Mouse (Mus musculus) embryo, embryonic 10 days (tissue): Measurements from ENCODE around the gene Alg12.
"Not testable (repeated sequence)": the region's sequence is repeated elsewhere in the genome, so short reads cannot be mapped to it uniquely, and the experiment has no call there.

Experiments used
- DNase-seq: peaks from one replicate; pipeline ENCODE4 v3.0.0-alpha.2; 2015; ENCODE audit warnings: low spot score

Alg12 gene

DNA sequence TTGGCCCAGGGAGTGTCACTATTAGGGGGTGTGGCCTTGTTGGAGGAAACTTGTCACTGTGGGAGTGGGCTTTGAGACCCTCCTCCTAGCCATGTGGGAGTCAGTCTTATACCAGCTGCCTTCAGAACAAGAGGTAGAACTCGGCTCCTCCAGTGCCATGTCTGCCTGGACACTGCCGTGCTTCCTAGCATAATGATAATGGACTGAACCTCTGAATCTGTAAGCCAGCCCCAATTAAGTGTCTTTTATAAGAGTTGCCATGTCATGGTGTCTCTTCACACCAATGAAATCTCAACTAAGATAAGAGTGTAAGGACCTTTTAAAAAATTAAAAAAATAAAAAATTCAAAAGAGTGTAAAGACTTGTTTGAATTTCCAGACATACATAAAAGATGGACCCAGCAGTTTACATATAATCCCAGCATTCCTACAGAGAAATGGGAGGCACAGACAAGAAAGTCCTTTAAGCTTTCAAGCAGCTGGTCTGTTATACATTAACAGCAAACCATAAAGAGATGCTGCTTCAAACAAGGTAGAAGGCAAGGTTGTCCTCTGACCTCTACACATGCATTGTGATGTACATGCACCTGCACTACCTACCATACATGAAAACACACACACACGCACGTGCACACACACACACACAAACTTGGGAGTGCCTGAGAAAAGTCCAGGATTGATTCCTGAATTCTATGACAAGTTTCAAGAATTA lies 26.8 kb downstream of the Alg12 start:
- no peak for DNase-seq

DNA sequence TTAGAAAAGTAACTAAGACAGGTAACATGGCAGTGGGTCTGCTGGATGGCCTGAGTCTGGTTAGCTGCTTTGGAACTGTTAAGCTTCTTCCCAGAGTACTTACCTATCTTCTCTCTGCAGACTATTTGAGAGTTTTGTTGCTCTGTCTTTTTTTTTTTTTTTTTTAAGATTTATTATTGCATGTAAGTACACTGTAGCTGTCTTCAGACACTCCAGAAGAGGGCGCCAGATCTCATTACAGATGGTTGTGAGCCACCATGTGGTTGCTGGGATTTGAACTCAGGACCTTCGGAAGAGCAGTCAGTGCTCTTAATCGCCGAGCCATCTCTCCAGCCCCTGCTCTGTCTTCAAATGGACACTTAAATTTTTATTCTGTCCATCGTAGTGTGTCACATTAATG lies 44.5 kb downstream of the Alg12 start:
- not testable (repeated sequence) for DNase-seq

DNA sequence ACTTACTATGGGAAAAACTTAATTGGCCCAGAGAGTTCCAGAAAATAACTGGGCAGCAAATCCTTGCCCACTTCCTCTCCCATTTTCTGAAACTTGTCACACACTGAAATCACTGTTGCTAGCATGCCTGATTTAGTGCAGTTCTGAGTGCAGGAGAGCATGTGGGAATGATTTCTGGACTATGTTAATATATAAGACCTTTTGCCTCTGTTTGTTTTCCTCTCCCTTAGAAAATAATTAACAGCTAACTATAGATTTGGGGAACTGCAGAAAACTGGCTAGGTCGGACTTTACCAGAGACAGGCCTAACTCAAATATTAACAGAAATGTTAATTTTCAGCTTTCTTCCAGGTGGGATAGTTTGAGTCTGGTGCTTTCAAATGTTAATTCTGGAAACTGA lies 50.6 kb downstream of the Alg12 start:
- DNase-seq = no peak

DNA sequence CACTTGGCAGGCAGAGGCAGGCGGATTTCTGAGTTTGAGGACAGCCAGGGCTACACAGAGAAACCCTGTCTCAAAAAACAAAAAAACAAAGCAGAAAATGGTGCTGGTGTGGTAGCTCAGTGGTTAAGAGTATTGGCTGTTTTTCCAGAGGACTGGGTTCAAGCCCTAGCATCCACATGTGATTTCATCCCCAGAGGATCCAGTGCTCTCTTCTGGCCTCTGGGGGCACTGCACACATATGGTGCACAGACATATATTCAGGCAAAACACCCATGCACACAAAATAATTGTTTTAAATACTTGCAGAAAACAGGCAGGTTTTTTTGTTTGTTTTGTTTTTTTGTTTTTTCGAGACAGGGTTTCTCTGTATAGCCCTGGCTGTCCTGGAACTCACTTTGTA lies 53.0 kb downstream of the Alg12 start:
- not testable (repeated sequence) for DNase-seq

DNA sequence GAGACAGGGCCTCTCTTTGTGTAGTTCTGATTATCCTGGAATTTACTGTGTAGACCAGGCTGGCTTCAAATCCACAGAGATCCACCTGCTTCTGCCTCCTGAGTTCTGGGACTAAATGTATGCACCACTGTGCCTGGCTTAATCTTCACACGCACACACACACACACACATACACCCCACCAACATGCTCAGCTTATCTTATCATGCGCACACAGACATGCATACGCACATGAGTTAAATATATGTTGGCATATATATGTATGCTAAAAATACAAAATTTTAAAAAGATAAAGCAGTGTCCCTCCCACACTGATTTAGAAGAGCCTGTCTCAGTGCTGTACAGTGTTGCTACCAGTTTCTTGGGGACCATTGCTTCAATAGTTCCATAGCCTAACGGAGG lies 57.6 kb downstream of the Alg12 start:
- DNase-seq = no peak

DNA sequence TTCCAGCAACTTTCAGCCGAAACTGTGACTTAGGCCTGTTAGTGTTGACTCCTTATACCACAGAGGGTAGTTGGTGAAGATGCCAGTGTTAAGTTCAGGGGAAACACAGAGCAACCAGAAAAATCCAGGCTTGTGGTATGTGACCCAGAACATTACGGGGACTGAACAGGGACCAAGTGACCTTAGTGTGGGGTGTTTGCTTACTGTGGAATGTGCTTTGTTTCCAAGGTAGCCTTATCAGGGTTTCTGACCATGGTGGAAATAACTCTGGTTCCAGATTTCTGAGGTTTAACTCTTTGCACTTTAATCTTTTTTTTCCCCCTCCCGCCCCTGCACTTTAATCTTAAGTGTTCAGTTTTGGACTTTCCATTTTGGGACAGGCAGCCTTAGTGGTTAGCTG lies 61.1 kb downstream of the Alg12 start:
- no peak for DNase-seq

DNA sequence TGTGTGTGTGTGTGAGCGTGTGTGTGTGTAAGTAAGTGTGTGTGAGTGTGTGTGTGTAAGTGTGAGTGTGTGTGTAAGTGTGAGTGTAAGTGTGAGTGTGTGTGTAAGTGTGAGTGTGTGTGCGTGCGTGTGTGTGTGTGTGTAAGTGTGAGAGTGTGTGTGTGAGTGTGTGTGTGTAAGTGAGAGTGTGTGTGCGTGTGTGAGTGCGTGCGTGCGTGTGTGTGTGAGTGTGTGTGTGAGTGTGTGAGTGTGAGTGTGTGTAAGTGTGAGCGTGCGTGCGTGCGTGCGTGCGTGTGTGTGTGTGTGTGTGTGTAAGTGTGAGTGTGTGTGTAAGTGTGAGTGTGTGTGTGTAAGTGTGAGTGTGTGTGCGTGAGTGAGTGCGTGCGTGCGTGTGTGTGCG lies 63.4 kb downstream of the Alg12 start:
- DNase-seq = no peak
